Mouse (Mus musculus) CH12.LX (cell line): ENCODE data around the gene Wwtr1. TPM values are rescaled to one million over a fixed set of nuclear protein-coding genes. Genes with fewer than 3 reads are reported as not detected.
A peak's percentile ranks its signal among the peaks of the same experiment; 100 is the strongest.

ENCODE experiments used
- DNase-seq: peaks from one replicate; pipeline ENCODE4 v3.0.0-alpha.2; 2013; ENCODE audit errors: extremely low read depth
- H3K27ac ChIP-seq: 2 replicates; pipeline ENCODE4 v1.5.1; 2012; ENCODE audit warnings: low read depth, mild to moderate bottlenecking, control low read depth, moderate library complexity; ENCODE audit not compliant: insufficient read depth
- H3K27me3 ChIP-seq: replicated peaks from 2 replicates; pipeline ENCODE3; 2012; ENCODE audit warnings: inconsistent platforms
- H3K36me3 ChIP-seq, 2 experiments: replicated peaks in 1 of 2; 2 replicates each; pipeline versions ENCODE3 to v1.6.1; 2012; ENCODE audit warnings: inconsistent platforms in 1 of 2, low read length in 1 of 2, mild to moderate bottlenecking in 1 of 2, mixed read lengths in 1 of 2, moderate library complexity in 1 of 2; ENCODE audit not compliant: control insufficient read depth in 1 of 2, insufficient read depth in 1 of 2
- H3K4me1 ChIP-seq, 2 experiments: 2 replicates each; pipeline ENCODE4 v1.6.1; 2012; ENCODE audit warnings: inconsistent platforms in 1 of 2, moderate library complexity in 1 of 2; ENCODE audit not compliant: insufficient read depth in 2 of 2, control insufficient read depth in 1 of 2
- H3K4me2 ChIP-seq: 2 replicates; pipeline ENCODE4 v1.6.1; 2012; ENCODE audit warnings: low read depth, mild to moderate bottlenecking, control low read depth; ENCODE audit not compliant: poor library complexity, insufficient read depth, severe bottlenecking
- H3K4me3 ChIP-seq, 3 experiments: fragments of 150-350 bp in 1 of 3; sonication (generic) in 1 of 3; replicated peaks in 1 of 3; 2 replicates each; pipeline versions ENCODE3 to v1.5.1; 2011 to 2012; ENCODE audit warnings: low read depth in 2 of 3, low read length in 2 of 3, mild to moderate bottlenecking in 2 of 3, moderate library complexity in 2 of 3, control low read depth in 1 of 3, improper control_type of control experiment in 1 of 3, inconsistent platforms in 1 of 3, mixed read lengths in 1 of 3; ENCODE audit not compliant: poor library complexity in 1 of 3
- H3K79me2 ChIP-seq: replicated peaks from 2 replicates; pipeline ENCODE4 v1.6.1; 2012; ENCODE audit warnings: mild to moderate bottlenecking, moderate library complexity; ENCODE audit not compliant: control insufficient read depth, poor library complexity, insufficient read depth, severe bottlenecking; ENCODE audit errors: extremely low read depth
- H3K9ac ChIP-seq: 2 replicates; pipeline ENCODE4 v1.6.1; 2012; ENCODE audit warnings: low read depth, mild to moderate bottlenecking, control low read depth, moderate library complexity; ENCODE audit not compliant: insufficient read depth
- H3K9me3 ChIP-seq: replicated peaks from 2 replicates; pipeline ENCODE3; 2012; ENCODE audit warnings: low read length, inconsistent platforms, mixed read lengths
- CHD2 ChIP-seq: IDR thresholded peaks from 2 replicates; pipeline ENCODE4 v1.6.1; 2011; ENCODE audit warnings: low read length, improper control_type of control experiment
- E2F4 ChIP-seq: IDR thresholded peaks from 2 replicates; pipeline ENCODE4 v1.6.1; 2011; ENCODE audit warnings: low read depth, low read length, improper control_type of control experiment; ENCODE audit not compliant: insufficient replicate concordance
- ETS1 ChIP-seq: conservative IDR thresholded peaks from 2 replicates; pipeline ENCODE4 v1.6.1; 2012; ENCODE audit warnings: low read depth, mild to moderate bottlenecking, inconsistent platforms, low read length, improper control_type of control experiment, moderate library complexity
- JUND ChIP-seq: conservative IDR thresholded peaks from 2 replicates; pipeline ENCODE4 v1.6.1; 2011; ENCODE audit warnings: low read depth, low read length, improper control_type of control experiment
- MAX ChIP-seq: IDR thresholded peaks from 2 replicates; pipeline ENCODE4 v1.6.1; 2011; ENCODE audit warnings: low read length, improper control_type of control experiment
- MYC ChIP-seq: IDR thresholded peaks from 2 replicates; pipeline ENCODE4 v1.6.1; 2011; ENCODE audit warnings: low read depth, mild to moderate bottlenecking, improper control_type of control experiment, low read length
- RAD21 ChIP-seq: IDR thresholded peaks from 2 replicates; pipeline ENCODE4 v1.6.1; 2011; ENCODE audit warnings: low read depth, mild to moderate bottlenecking, low read length, improper control_type of control experiment, moderate library complexity
- SIN3A ChIP-seq: IDR thresholded peaks from 2 replicates; pipeline ENCODE4 v1.6.1; 2012; ENCODE audit warnings: low read length, improper control_type of control experiment, inconsistent platforms
- TCF12 ChIP-seq: IDR thresholded peaks from 2 replicates; pipeline ENCODE4 v1.6.1; 2014; ENCODE audit warnings: low read depth, mild to moderate bottlenecking, inconsistent platforms, low read length, improper control_type of control experiment
- UBTF ChIP-seq: IDR thresholded peaks from 2 replicates; pipeline ENCODE4 v1.6.1; 2012; ENCODE audit warnings: low read depth, mild to moderate bottlenecking, inconsistent platforms, low read length, improper control_type of control experiment, moderate library complexity
- ZKSCAN1 ChIP-seq: IDR thresholded peaks from 2 replicates; pipeline ENCODE4 v1.6.1; 2012; ENCODE audit warnings: low read depth, inconsistent platforms, low read length, improper control_type of control experiment, borderline replicate concordance
- dilution Hi-C: fragments of 300-500 bp; cut with MboI; formaldehyde crosslinking; loops from 2 replicates; pipeline ENCODE4 v1.14.3; 2020; ENCODE audit warnings: low sequenced_read_pairs; ENCODE audit not compliant: extremely low pct_unique_long_range_greater_than_20kb, extremely low pct_ligation_motif_present
- in situ Hi-C: fragments of 300-500 bp; cut with MboI; formaldehyde crosslinking; loops from 3 replicates; pipeline ENCODE4 v1.14.3; 2019; ENCODE audit warnings: low sequenced_read_pairs, low pct_ligation_motif_present, low pct_unique_long_range_greater_than_20kb, mixed read lengths
- polyA plus RNA-seq: library from polyadenylated mRNA; unstranded; fragments of >175 nt; gene quantifications from 2 replicates; pipeline ENCODE4 v1.2.1, GENCODE M21; 2012; ENCODE audit warnings: low read depth; ENCODE audit not compliant: insufficient read length
- total RNA-seq, 2 experiments: library from RNA; depleted of rRNA; stranded (reverse); fragments of 300-350 nt in 1 of 2; fragments of >200 nt in 1 of 2; gene quantifications; 2 replicates each; pipeline ENCODE4 v1.2.3; 2012 to 2014

Gene Wwtr1
- total and polyA plus RNA-seq, 3 experiments, result 12.8 to 14.8 (median 13.5) TPM

DNA sequence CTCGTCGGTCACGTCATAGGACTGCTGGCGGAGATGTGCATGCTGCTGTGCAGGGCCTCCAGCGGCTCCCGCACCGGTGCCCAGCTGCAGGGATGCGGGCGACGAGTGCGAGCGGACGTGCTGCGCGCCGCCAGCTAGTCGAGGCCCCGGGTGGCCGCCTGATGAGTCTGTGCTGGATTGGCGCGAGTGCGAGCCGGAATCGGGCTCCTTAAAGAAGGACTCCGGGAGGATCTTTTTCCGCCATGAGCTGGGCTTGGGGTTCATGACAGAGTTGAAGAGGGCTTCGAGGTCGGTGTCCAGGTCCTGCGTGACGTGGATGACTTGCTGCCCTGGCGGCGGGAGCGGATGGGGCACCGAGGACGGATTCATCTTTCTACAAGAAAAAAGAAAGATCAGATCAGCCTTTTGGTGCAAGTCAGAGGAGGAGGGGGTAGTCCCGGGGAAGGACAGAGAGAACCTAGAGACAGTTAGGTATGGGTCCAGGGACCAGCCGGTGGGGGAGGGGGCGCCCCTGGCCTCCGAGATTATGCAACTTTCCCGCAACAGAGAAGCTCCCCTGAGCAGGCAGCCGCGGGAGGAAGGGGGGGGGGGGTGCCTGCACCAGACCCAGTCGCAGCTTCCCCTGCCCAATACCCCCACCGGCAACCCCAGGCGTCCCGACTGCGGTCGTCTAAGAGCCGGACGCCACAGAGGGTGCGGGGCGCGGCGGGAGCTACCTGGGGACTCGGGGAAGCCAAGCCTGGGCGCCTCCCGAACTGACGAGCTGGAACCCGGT, 638 bp downstream of the Wwtr1 start:
- H3K27ac ChIP-seq, result peak overlapping the region; percentile 22
- dilution Hi-C loops, result no loop called here
- H3K4me3 ChIP-seq, result peak overlapping the region; percentile 43 to 82 (median 78)

GRCm38 (mm10) chr3:57573898-57574570, 1.7 kb downstream of the Wwtr1 start:
- Histone ChIP-seq H3K27me3 (no peaks in the 10 kb centered on the region), H3K4me1 (peaks cover 3 to 50% of the 10 kb centered on the region in 2 experiments; a peak in 2 of 4 replicates), H3K27ac (no peak overlapping the region), H3K79me2 (peaks cover 54% of the 10 kb centered on the region), H3K4me3 (peak overlapping the region; percentile 43 to 82 (median 78)), H3K4me2 (peak overlapping the region; percentile 63), H3K9me3 (no peaks in the 10 kb centered on the region), H3K36me3 (peaks cover 0 to 35% of the 10 kb centered on the region in 2 experiments), H3K9ac (peak overlapping the region; percentile 85)
- TF ChIP-seq SIN3A, result no peak
- dilution Hi-C loops (no loop called here), in situ Hi-C loops (no loop called here)
- no peak for DNase-seq

More for the DNA sequence above, 638 bp downstream of the Wwtr1 start:
- Histone ChIP-seq H3K27me3 (no peaks in the 10 kb centered on the region), H3K36me3 (peaks cover 0 to 29% of the 10 kb centered on the region in 2 experiments), H3K9me3 (no peaks in the 10 kb centered on the region), H3K4me2 (peak overlapping the region; percentile 17; the same call in 1 of the 2 replicates), H3K9ac (peak overlapping the region; percentile 85), H3K4me1 (peaks cover 3 to 41% of the 10 kb centered on the region in 2 experiments; a peak in 2 of 4 replicates)
- peak; percentile 37 for DNase-seq
- in situ Hi-C loops, result loop anchor here (5.0 kb wide), 1 partner anchor 103 kb away; no protein-coding TSS in a partner anchor
- peak; percentile 64 for TF ChIP-seq CHD2
- peak; percentile 10; the same call in 1 of the 2 replicates for TF ChIP-seq ETS1
- no peak for TF ChIP-seq JUND
- no peak for TF ChIP-seq ZKSCAN1
- TF ChIP-seq TCF12, result 0 out of 2 replicates have a peak, but pooled peaks have one; percentile 4
- peak; percentile 30 for TF ChIP-seq UBTF
- TF ChIP-seq, all 38 proteins: peak for 4
- peaks cover 44% of the 10 kb centered on the region for H3K79me2 ChIP-seq

GRCm38 (mm10) chr3:57572331-57572975, 3.3 kb downstream of the Wwtr1 start:
- H3K27ac ChIP-seq, result no peak overlapping the region
- H3K27me3 ChIP-seq, result no peaks in the 10 kb centered on the region
- no peaks in the 10 kb centered on the region for H3K9me3 ChIP-seq
- H3K4me1 ChIP-seq, result peaks cover 3 to 61% of the 10 kb centered on the region in 2 experiments; a peak in 2 of 4 replicates
- peak overlapping the region; percentile 77 for H3K4me2 ChIP-seq
- TF ChIP-seq RAD21 (no peak), MAX (no peak), MYC (no peak), E2F4 (no peak)
- TF ChIP-seq, all 38 proteins: peak for 0
- peaks cover 6 to 43% of the 10 kb centered on the region in 2 experiments for H3K36me3 ChIP-seq
- in situ Hi-C loops (no loop called here), dilution Hi-C loops (no loop called here)
- H3K9ac ChIP-seq, result peak overlapping the region; percentile 16; the same call in 1 of the 2 replicates
- no peak for DNase-seq
- H3K4me3 ChIP-seq, result peak overlapping the region in 1 of 3 experiments; percentile 78
- H3K79me2 ChIP-seq, result peaks cover 64% of the 10 kb centered on the region
